Mouse (Mus musculus) layer of hippocampus, adult 11-12 months (tissue): Measurements from ENCODE around the gene Hivep2.

Experiments used
- DNase-seq: peaks from one replicate; pipeline ENCODE4 v3.0.0; 2022; ENCODE audit warnings: low spot score

The Hivep2 gene

GRCm38 (mm10) chr10:14020253-14020652 is 54.4 kb downstream of the Hivep2 start:
- DNase-seq, result no peak

- no peak for DNase-seq
These were observed 59.1 kb downstream of the Hivep2 start for GRCm38 (mm10) chr10:14024971-14025370.

- no peak for DNase-seq
These were observed 61.9 kb downstream of the Hivep2 start for GRCm38 (mm10) chr10:14027751-14028150.

- no peak for DNase-seq
These were observed 63.1 kb downstream of the Hivep2 start for GRCm38 (mm10) chr10:14028956-14029355.

- no peak for DNase-seq
These were observed 64.7 kb downstream of the Hivep2 start for GRCm38 (mm10) chr10:14030458-14031035.

GRCm38 (mm10) chr10:14032532-14032931 is 66.7 kb downstream of the Hivep2 start:
- DNase-seq, result no peak

GRCm38 (mm10) chr10:14034046-14034445 is 68.2 kb downstream of the Hivep2 start:
- no peak for DNase-seq

GRCm38 (mm10) chr10:14034790-14035189 is 68.9 kb downstream of the Hivep2 start:
- DNase-seq, result no peak

- DNase-seq, result no peak
These were observed 69.7 kb downstream of the Hivep2 start for GRCm38 (mm10) chr10:14035607-14036006.

- DNase-seq, result no peak
These were observed 70.6 kb downstream of the Hivep2 start for GRCm38 (mm10) chr10:14036472-14036871.

- no peak for DNase-seq
These were observed 72.2 kb downstream of the Hivep2 start for GRCm38 (mm10) chr10:14037977-14038489.

GRCm38 (mm10) chr10:14040716-14041470 is 75.0 kb downstream of the Hivep2 start:
- DNase-seq, result no peak

GRCm38 (mm10) chr10:14041606-14042005 is 75.7 kb downstream of the Hivep2 start:
- no peak for DNase-seq

GRCm38 (mm10) chr10:14042539-14043348 is 76.9 kb downstream of the Hivep2 start:
- DNase-seq, result no peak

- no peak for DNase-seq
These were observed 77.5 kb downstream of the Hivep2 start for GRCm38 (mm10) chr10:14043349-14043710.

GRCm38 (mm10) chr10:14044046-14044782 is 78.3 kb downstream of the Hivep2 start:
- no peak for DNase-seq

- no peak for DNase-seq
These were observed 79.0 kb downstream of the Hivep2 start for GRCm38 (mm10) chr10:14044783-14045392.

GRCm38 (mm10) chr10:14045745-14046144 is 79.9 kb downstream of the Hivep2 start:
- no peak for DNase-seq

GRCm38 (mm10) chr10:14046171-14046651 is 80.3 kb downstream of the Hivep2 start:
- DNase-seq, result peak; percentile 32

- DNase-seq, result no peak
These were observed 81.1 kb downstream of the Hivep2 start for GRCm38 (mm10) chr10:14046935-14047334.

GRCm38 (mm10) chr10:14047661-14048060 is 81.8 kb downstream of the Hivep2 start:
- no peak for DNase-seq
